Mouse (Mus musculus) stomach, postnatal 0 days (tissue): Measurements from ENCODE around the gene Klhl42. TPM values are rescaled to one million over a fixed set of nuclear protein-coding genes. Genes with fewer than 3 reads are reported as not detected.

Experiments
- ATAC-seq: fragments of 200-750 bp; cut with Nextera tagmentation; 2 replicates; pipeline ENCODE4 v1.8.0; 2017; ENCODE audit not compliant: low FRiP score, low TSS enrichment
- DNase-seq: peaks from one replicate; pipeline ENCODE4 v3.0.0-alpha.2; 2016; ENCODE audit warnings: low spot score
- H3K27ac ChIP-seq: fragments of 300-500 bp; sonication (generic); replicated peaks from 2 replicates; pipeline ENCODE4 v1.5.1; 2014; ENCODE audit warnings: mild to moderate bottlenecking, control low read depth
- H3K27me3 ChIP-seq: fragments of 300-500 bp; sonication (generic); 2 replicates; pipeline ENCODE4 v1.6.1; 2014; ENCODE audit warnings: low read length; ENCODE audit not compliant: control insufficient read depth, insufficient read depth
- H3K36me3 ChIP-seq: fragments of 300-500 bp; sonication (generic); 2 replicates; pipeline ENCODE4 v1.6.1; 2014; ENCODE audit warnings: low read length, mixed read lengths; ENCODE audit not compliant: control insufficient read depth, insufficient read depth
- H3K4me1 ChIP-seq: fragments of 300-500 bp; sonication (generic); replicated peaks from 2 replicates; pipeline ENCODE4 v1.6.1; 2014; ENCODE audit warnings: antibody characterized with exemption; ENCODE audit not compliant: control insufficient read depth, insufficient read depth
- H3K4me2 ChIP-seq: fragments of 300-500 bp; sonication (generic); replicated peaks from 2 replicates; pipeline ENCODE4 v1.6.1; 2014; ENCODE audit warnings: low read depth, mild to moderate bottlenecking, control low read depth, moderate library complexity
- H3K4me3 ChIP-seq: fragments of 300-500 bp; sonication (generic); 2 replicates; pipeline ENCODE4 v1.5.1; 2014; ENCODE audit warnings: low read depth, low read length, control low read depth
- H3K9ac ChIP-seq: fragments of 300-500 bp; sonication (generic); 2 replicates; pipeline ENCODE4 v1.6.1; 2014; ENCODE audit warnings: mild to moderate bottlenecking, low read length, control low read depth, mixed read lengths
- H3K9me3 ChIP-seq: fragments of 300-500 bp; sonication (generic); 2 replicates; pipeline ENCODE4 v1.6.1; 2016; ENCODE audit warnings: low read length; ENCODE audit not compliant: control insufficient read depth
- CTCF ChIP-seq: IDR thresholded peaks from 2 replicates; pipeline ENCODE4 v1.5.1; 2016; ENCODE audit warnings: antibody characterized with exemption, low read depth, mild to moderate bottlenecking, moderate library complexity
- EP300 ChIP-seq: optimal IDR thresholded peaks from 2 replicates; pipeline ENCODE3; 2016; ENCODE audit warnings: antibody characterized with exemption
- WGBS: fragments of 180-500 bp; shearing (Covaris S2); extraction: QIAGEN DNeasy Blood & Tissue Kit; methylation state at CpG from one replicate; pipeline ENCODE4 v1.1.7; 2014; 5-methylcytosine and 5-hydroxymethylcytosine counted together
- polyA plus RNA-seq: library from polyadenylated mRNA; unstranded; fragments of >200 nt; fragmentation: Nextera tagmentation; extraction: Ambion mirVana; gene quantifications from 2 replicates; pipeline ENCODE4 v1.2.1, GENCODE M21; 2015

Klhl42 gene
- polyA plus RNA-seq, 1 experiment from 2014 or later, result 4.0 TPM

DNA sequence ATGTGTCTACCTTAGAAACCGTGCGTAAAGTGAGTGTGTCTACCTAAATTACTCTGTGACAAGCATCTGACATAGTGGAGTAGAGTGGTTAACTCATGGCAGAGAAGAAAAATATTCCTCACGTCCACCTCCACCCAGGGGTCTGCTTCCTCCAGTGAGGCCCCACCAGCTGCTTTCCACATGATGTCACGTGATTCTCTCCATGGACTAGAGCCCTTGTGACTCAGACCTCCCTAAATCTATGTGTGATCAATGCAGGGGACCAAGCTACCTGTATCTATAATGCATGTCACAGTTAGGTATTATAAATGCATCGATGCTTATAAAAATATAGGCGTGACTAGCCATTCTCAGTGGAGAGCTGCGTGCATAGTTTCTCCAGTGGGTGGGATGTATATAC, 3.6 kb downstream of the Klhl42 start:
- 78% methylated on average over 7 of the region's 7 CpGs for WGBS
- Histone ChIP-seq H3K27ac (no peak overlapping the region), H3K4me2 (no peak overlapping the region), H3K9ac (no peak overlapping the region), H3K4me1 (no peaks in the 10 kb centered on the region), H3K36me3 (peaks cover 4% of the 10 kb centered on the region; the same call in 1 of the 2 replicates), H3K9me3 (no peaks in the 10 kb centered on the region), H3K27me3 (no peaks in the 10 kb centered on the region), H3K4me3 (no peak overlapping the region)
- ATAC-seq (no peak), DNase-seq (no peak)
- TF ChIP-seq CTCF, result no peak
- TF ChIP-seq EP300, result no peak

DNA sequence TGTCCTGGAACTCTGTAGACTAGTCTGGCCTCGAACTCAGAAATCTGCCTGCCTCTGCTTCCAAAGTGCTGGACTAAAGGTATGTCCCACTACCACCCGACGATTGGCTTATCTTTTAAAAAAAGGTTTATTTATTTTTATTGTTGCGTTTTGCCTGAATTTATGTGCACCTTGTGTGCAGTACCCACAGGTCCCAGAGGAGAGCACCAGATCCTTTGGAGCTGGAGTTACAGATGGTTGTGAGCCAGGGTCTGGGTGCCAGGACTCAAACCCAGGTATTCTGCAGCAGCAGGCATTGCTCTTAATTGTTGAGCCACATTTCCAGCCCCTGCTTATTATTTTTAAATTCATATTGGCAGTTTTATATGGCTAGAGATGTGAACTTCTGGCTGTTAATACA, 4.9 kb downstream of the Klhl42 start:
- WGBS, result 92% methylated on average over 4 of the region's 4 CpGs
- TF ChIP-seq CTCF (0 out of 2 replicates have a peak, but pooled peaks have one; percentile 4), EP300 (no peak)

DNA sequence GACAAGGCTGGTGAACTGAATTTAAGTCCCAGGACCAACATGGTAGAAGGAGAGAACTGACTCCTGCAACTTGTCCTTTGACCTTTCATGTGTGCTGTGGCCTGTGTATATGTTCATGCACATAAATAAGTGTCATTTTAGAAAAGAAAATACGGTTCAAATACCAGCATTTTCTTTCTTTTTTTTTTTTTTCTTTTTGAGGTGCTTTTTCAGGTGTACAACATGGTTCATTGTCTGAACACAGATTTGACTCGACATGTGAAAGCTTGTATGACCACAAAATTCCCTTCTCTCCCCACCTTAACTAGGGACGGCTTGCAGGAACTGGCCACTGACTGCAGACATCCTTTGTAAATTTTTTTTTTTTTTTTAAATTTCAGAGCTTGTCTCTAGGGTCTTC, 5.8 kb downstream of the Klhl42 start:
- 57% methylated on average over 3 of the region's 3 CpGs for WGBS
- no peak for ATAC-seq
- TF ChIP-seq EP300 (no peak), CTCF (no peak)

More for the DNA sequence above, 4.9 kb downstream of the Klhl42 start:
- Histone ChIP-seq H3K4me1 (no peaks in the 10 kb centered on the region), H3K36me3 (peaks cover 4% of the 10 kb centered on the region; the same call in 1 of the 2 replicates), H3K9me3 (no peaks in the 10 kb centered on the region), H3K4me2 (no peak overlapping the region), H3K27me3 (no peaks in the 10 kb centered on the region), H3K9ac (no peak overlapping the region), H3K4me3 (no peak overlapping the region), H3K27ac (no peak overlapping the region)
- ATAC-seq, result no peak
- DNase-seq, result no peak

DNA sequence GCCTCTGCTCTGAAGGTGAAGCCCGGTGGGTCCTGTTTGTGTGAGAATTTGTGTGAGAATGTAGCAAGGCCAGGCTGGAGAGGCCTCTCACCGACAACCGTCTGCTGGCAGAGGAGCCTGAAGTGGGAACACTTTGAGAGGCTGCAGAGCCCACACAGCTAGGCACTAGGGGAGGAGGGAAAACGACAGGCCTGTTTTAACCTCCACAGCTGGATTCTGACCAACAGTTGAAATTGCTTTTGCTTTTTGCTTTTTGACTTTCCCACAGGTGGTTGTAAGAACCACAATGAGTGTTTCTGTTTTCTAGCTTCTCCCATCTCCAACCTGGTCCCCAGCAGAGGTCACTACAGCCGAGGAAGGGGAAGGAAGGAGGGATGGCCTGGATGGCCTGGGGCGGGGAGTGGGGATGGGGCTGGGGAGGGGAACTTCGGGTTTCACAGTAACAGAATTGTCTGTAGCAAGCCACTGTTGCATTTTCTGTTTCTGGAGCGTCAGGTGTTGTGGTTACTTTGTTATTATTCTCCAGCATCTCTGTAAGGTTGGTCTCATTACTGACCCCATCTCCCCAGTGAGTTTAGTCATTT, 6.3 kb downstream of the Klhl42 start:
- DNase-seq, result no peak
- Histone ChIP-seq H3K4me1 (no peaks in the 10 kb centered on the region), H3K9ac (no peak overlapping the region; the same call in 1 of the 2 replicates), H3K27ac (no peak overlapping the region), H3K4me3 (no peak overlapping the region), H3K4me2 (no peak overlapping the region), H3K36me3 (peaks cover 4% of the 10 kb centered on the region; the same call in 1 of the 2 replicates), H3K9me3 (no peaks in the 10 kb centered on the region), H3K27me3 (no peaks in the 10 kb centered on the region)
- peak; percentile 34 for TF ChIP-seq CTCF
- TF ChIP-seq EP300, result no peak
- no peak for ATAC-seq
- WGBS, result 53% methylated on average over 8 of the region's 8 CpGs

More for the DNA sequence above, 5.8 kb downstream of the Klhl42 start:
- Histone ChIP-seq H3K4me3 (no peak overlapping the region), H3K27ac (no peak overlapping the region), H3K4me1 (no peaks in the 10 kb centered on the region), H3K9me3 (no peaks in the 10 kb centered on the region), H3K27me3 (no peaks in the 10 kb centered on the region), H3K36me3 (peaks cover 4% of the 10 kb centered on the region; the same call in 1 of the 2 replicates), H3K9ac (no peak overlapping the region; the same call in 1 of the 2 replicates), H3K4me2 (no peak overlapping the region)
- DNase-seq, result no peak

DNA sequence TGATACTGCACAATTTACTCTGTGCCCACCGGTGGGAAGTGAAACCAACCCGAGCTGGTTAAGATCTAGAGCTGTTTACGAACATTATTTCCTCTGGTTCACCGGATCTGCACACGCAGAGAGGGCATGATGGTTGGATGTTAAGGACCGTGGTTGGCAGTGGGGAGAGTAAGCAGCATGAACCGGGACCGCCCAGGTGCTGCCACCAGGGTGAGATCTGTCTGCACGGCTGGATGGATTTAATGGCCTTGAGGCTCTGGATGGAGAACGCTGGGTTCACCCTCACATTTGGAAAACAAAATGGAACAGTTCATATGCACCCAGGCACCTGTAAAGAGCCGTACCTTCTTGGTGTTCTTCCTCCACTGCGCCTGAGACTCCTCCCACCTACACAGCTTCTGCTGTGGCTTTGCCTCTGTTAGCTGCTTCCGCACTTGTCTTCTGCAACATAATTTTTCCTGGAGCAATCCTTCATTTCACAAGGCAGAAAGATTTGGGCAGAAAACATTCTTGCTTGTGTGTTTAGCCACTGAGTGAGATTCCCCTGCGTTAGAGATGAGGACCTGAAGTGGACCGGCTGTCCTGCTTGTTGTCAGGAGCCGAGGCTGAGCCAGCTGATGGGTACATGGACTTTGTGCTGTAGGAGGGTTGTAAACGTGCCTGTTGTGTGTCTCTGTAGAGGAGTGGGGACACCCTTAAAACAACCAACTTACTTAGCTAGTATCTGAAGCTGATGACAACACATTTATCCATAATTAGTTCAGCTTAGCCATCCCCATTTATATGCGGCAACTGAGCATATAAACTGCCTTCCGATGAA, 8.5 kb downstream of the Klhl42 start:
- TF ChIP-seq EP300 (no peak), CTCF (no peak)
- no peak for ATAC-seq
- DNase-seq, result no peak

DNA sequence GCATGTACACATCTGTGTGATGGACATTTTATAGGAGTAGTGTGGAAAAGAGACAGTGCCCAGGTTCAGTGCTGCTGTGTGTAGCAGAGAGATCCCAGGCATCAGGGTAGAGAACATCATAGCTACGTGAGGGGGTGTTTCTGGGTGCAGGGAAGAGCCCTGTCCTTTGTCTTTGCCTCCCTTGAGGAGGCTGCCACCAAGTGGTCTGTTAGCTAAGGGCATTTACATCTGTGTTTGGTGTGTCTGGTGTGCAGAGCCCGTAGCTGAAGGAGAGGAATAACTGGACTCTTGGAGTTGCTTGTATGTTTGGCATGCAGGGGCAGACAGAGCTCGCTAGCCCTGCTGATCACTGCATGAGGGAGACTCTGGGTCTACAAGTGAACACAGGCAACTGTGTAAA, 11.1 kb downstream of the Klhl42 start:
- Histone ChIP-seq H3K4me1 (no peaks in the 10 kb centered on the region), H3K27me3 (no peaks in the 10 kb centered on the region), H3K9ac (no peak overlapping the region), H3K9me3 (no peaks in the 10 kb centered on the region), H3K27ac (no peak overlapping the region), H3K4me2 (no peak overlapping the region), H3K36me3 (no peaks in the 10 kb centered on the region), H3K4me3 (no peak overlapping the region)
- ATAC-seq (no peak), DNase-seq (no peak)
- TF ChIP-seq CTCF (peak; percentile 65), EP300 (no peak)
- 92% methylated on average over 3 of the region's 3 CpGs for WGBS

More for the DNA sequence above, 8.5 kb downstream of the Klhl42 start:
- Histone ChIP-seq H3K4me1 (no peaks in the 10 kb centered on the region), H3K4me2 (no peak overlapping the region), H3K9me3 (no peaks in the 10 kb centered on the region), H3K9ac (no peak overlapping the region), H3K27me3 (no peaks in the 10 kb centered on the region), H3K4me3 (no peak overlapping the region), H3K36me3 (peaks cover 4% of the 10 kb centered on the region; the same call in 1 of the 2 replicates), H3K27ac (no peak overlapping the region)
- 57% methylated on average over 19 of the region's 19 CpGs for WGBS
